ENCODE assay signal across 20 mouse cellular contexts in genomic region chr2:50173730-50174528, GRCm38 (mm10).
DNase-seq lines count a peak whose midpoint lies in the region; ATAC-seq lines count a peak whose summit lies in the region.
"Had no signal": no experiment of that assay in that cellular context is flagged by ENCODE, and none has a peak within 500 bp of the region (broad histone marks: within the 10 kb centered on the region; RNA-seq: fewer than 3 reads in every experiment).

No protein-coding gene starts in this region.

- no peak overlapping the region for H3K9ac ChIP-seq in forebrain, embryonic 14.5 days (ENCODE audit: low read length)
- no peak overlapping the region for H3K9ac ChIP-seq in forebrain, embryonic 16.5 days (replicated peaks; ENCODE audit: low read depth, low read length)
- no peak overlapping the region for H3K9ac ChIP-seq in midbrain, embryonic 13.5 days (replicated peaks)
- no peak overlapping the region for H3K9ac ChIP-seq in midbrain, embryonic 11.5 days (ENCODE audit: low read length)
- no peak overlapping the region for H3K9ac ChIP-seq in forebrain, embryonic 15.5 days (replicated peaks)
- no peak overlapping the region for H3K9ac ChIP-seq in kidney, embryonic 15.5 days
- H3K9ac ChIP-seq: embryonic facial prominence, embryonic 13.5 days; intestine, embryonic 15.5 days had no signal

- no peak overlapping the region for H3K27ac ChIP-seq in forebrain, embryonic 14.5 days (ENCODE audit: low read depth, low read length)
- no peak overlapping the region for H3K27ac ChIP-seq in forebrain, embryonic 16.5 days (ENCODE audit: low read length)
- H3K27ac ChIP-seq in midbrain, embryonic 13.5 days, result no peak overlapping the region
- no peak overlapping the region for H3K27ac ChIP-seq in midbrain, embryonic 11.5 days (ENCODE audit: low read depth, low read length)
- no peak overlapping the region for H3K27ac ChIP-seq in forebrain, embryonic 15.5 days (replicated peaks)
- H3K27ac ChIP-seq in kidney, embryonic 15.5 days, result no peak overlapping the region
- H3K27ac ChIP-seq: embryonic facial prominence, embryonic 13.5 days; intestine, embryonic 15.5 days had no signal

- WGBS in forebrain, embryonic 14.5 days, result 39% methylated on average over 12 of the region's 12 CpGs
- WGBS in forebrain, embryonic 16.5 days, result 40% methylated on average over 12 of the region's 12 CpGs
- WGBS in midbrain, embryonic 13.5 days, result 71% methylated on average over 12 of the region's 12 CpGs
- WGBS in midbrain, embryonic 11.5 days, result 86% methylated on average over 12 of the region's 12 CpGs
- 37% methylated on average over 12 of the region's 12 CpGs for WGBS in forebrain, embryonic 15.5 days
- 83% methylated on average over 12 of the region's 12 CpGs for WGBS in kidney, embryonic 15.5 days

- no peak overlapping the region for H3K4me2 ChIP-seq in forebrain, embryonic 14.5 days (ENCODE audit: low read length)
- no peak overlapping the region for H3K4me2 ChIP-seq in forebrain, embryonic 16.5 days (ENCODE audit: low read length)
- H3K4me2 ChIP-seq in midbrain, embryonic 13.5 days (replicated peaks), result no peak overlapping the region
- H3K4me2 ChIP-seq in midbrain, embryonic 11.5 days, result no peak overlapping the region
- H3K4me2 ChIP-seq in forebrain, embryonic 15.5 days (replicated peaks), result no peak overlapping the region
- no peak overlapping the region for H3K4me2 ChIP-seq in kidney, embryonic 15.5 days
- H3K4me2 ChIP-seq: embryonic facial prominence, embryonic 13.5 days; intestine, embryonic 15.5 days had no signal

- H3K4me3 ChIP-seq in forebrain, embryonic 14.5 days (ENCODE audit: low read depth, low read length), result no peak overlapping the region
- H3K4me3 ChIP-seq in forebrain, embryonic 16.5 days (replicated peaks; ENCODE audit: low read length), result no peak overlapping the region
- H3K4me3 ChIP-seq in midbrain, embryonic 13.5 days (replicated peaks), result no peak overlapping the region
- H3K4me3 ChIP-seq in midbrain, embryonic 11.5 days (ENCODE audit: low read depth, low read length), result no peak overlapping the region
- H3K4me3 ChIP-seq in forebrain, embryonic 15.5 days, result no peak overlapping the region
- no peak overlapping the region for H3K4me3 ChIP-seq in kidney, embryonic 15.5 days (replicated peaks)
- H3K4me3 ChIP-seq: embryonic facial prominence, embryonic 13.5 days; heart, embryonic 10.5 days; intestine, embryonic 15.5 days had no signal

- peak; percentile 69 for ATAC-seq in forebrain, embryonic 14.5 days
- ATAC-seq in forebrain, embryonic 16.5 days, result no peak; the same call in 1 of the 2 replicates
- ATAC-seq in midbrain, embryonic 13.5 days, result peak; percentile 11; the same call in 1 of the 2 replicates
- no peak for ATAC-seq in midbrain, embryonic 11.5 days (ENCODE audit: low FRiP score)
- peak; percentile 61; the same call in 1 of the 2 replicates for ATAC-seq in forebrain, embryonic 15.5 days (replicated peaks)
- ATAC-seq in kidney, embryonic 15.5 days (replicated peaks; ENCODE audit: low FRiP score), result no peak
- ATAC-seq: activated CD4-positive, CD25-positive, alpha-beta regulatory T cell, adult 4 months; intestine, embryonic 15.5 days; Patski had no signal

- H3K36me3 ChIP-seq in forebrain, embryonic 14.5 days (ENCODE audit: control insufficient read depth, insufficient read depth, low read length), result no peaks in the 10 kb centered on the region
- H3K36me3 ChIP-seq in forebrain, embryonic 16.5 days (ENCODE audit: control insufficient read depth, insufficient read depth), result no peaks in the 10 kb centered on the region
- H3K36me3 ChIP-seq in midbrain, embryonic 13.5 days, result no peaks in the 10 kb centered on the region
- no peaks in the 10 kb centered on the region for H3K36me3 ChIP-seq in midbrain, embryonic 11.5 days (ENCODE audit: control insufficient read depth, insufficient read depth, low read length)
- H3K36me3 ChIP-seq in forebrain, embryonic 15.5 days, result no peaks in the 10 kb centered on the region
- no peaks in the 10 kb centered on the region for H3K36me3 ChIP-seq in kidney, embryonic 15.5 days
- H3K36me3 ChIP-seq: embryonic facial prominence, embryonic 13.5 days; intestine, embryonic 15.5 days had no signal

- H3K27me3 ChIP-seq in forebrain, embryonic 14.5 days (replicated peaks; ENCODE audit: control insufficient read depth, insufficient read depth, low read length), result no peaks in the 10 kb centered on the region
- H3K27me3 ChIP-seq in forebrain, embryonic 16.5 days (replicated peaks; ENCODE audit: control insufficient read depth, insufficient read depth, low read length), result no peaks in the 10 kb centered on the region
- H3K27me3 ChIP-seq in midbrain, embryonic 13.5 days, result no peaks in the 10 kb centered on the region
- no peaks in the 10 kb centered on the region for H3K27me3 ChIP-seq in midbrain, embryonic 11.5 days (ENCODE audit: control insufficient read depth, insufficient read depth, low read length)
- H3K27me3 ChIP-seq in forebrain, embryonic 15.5 days, result no peaks in the 10 kb centered on the region
- H3K27me3 ChIP-seq in kidney, embryonic 15.5 days, result no peaks in the 10 kb centered on the region
- H3K27me3 ChIP-seq: CH12.LX; embryonic facial prominence, embryonic 13.5 days; intestine, embryonic 15.5 days; Patski had no signal

- DNase-seq in forebrain, embryonic 14.5 days (ENCODE audit: low spot score), result peak; percentile 32
- DNase-seq in midbrain, embryonic 11.5 days (ENCODE audit: low spot score, missing footprints), result no peak
- DNase-seq: adrenal gland, postnatal 14 days; cerebellum, adult 18-20 months; cerebellum, adult 9-11 months; cerebellum, postnatal 36 days; gastrocnemius, postnatal 10 days; heart, adult 18-20 months; heart, postnatal 10 days; heart, postnatal 4 days had no signal

- H3K9me3 ChIP-seq in forebrain, embryonic 14.5 days (replicated peaks; ENCODE audit: control insufficient read depth, low read length), result no peaks in the 10 kb centered on the region
- H3K9me3 ChIP-seq in forebrain, embryonic 16.5 days (ENCODE audit: control insufficient read depth, low read length), result no peaks in the 10 kb centered on the region
- H3K9me3 ChIP-seq in midbrain, embryonic 13.5 days, result no peaks in the 10 kb centered on the region
- no peaks in the 10 kb centered on the region for H3K9me3 ChIP-seq in midbrain, embryonic 11.5 days (ENCODE audit: control insufficient read depth, low read length)
- H3K9me3 ChIP-seq in forebrain, embryonic 15.5 days, result no peaks in the 10 kb centered on the region
- H3K9me3 ChIP-seq in kidney, embryonic 15.5 days (replicated peaks), result no peaks in the 10 kb centered on the region
- H3K9me3 ChIP-seq: embryonic facial prominence, embryonic 13.5 days; heart, embryonic 10.5 days; intestine, embryonic 15.5 days had no signal

- no peaks in the 10 kb centered on the region; the same call in 1 of the 2 replicates for H3K4me1 ChIP-seq in forebrain, embryonic 14.5 days (ENCODE audit: control insufficient read depth, insufficient read depth, low read length)
- H3K4me1 ChIP-seq in forebrain, embryonic 16.5 days (replicated peaks; ENCODE audit: control insufficient read depth, insufficient read depth, low read length), result no peaks in the 10 kb centered on the region; the same call in 1 of the 2 replicates
- peaks cover 10% of the 10 kb centered on the region for H3K4me1 ChIP-seq in midbrain, embryonic 13.5 days (replicated peaks)
- 0 out of 2 replicates have a peak, but pooled peaks cover 3% of the 10 kb centered on the region for H3K4me1 ChIP-seq in midbrain, embryonic 11.5 days (ENCODE audit: control insufficient read depth, insufficient read depth, low read length)
- peaks cover 6% of the 10 kb centered on the region; the same call in 1 of the 2 replicates for H3K4me1 ChIP-seq in forebrain, embryonic 15.5 days
- peaks cover 23% of the 10 kb centered on the region for H3K4me1 ChIP-seq in kidney, embryonic 15.5 days

Comparison
In these comparisons a context has a peak if more than half of its experiments do, and no peak if none do; other contexts are left out.
1. ATAC-seq: peak in forebrain, embryonic 14.5 days (single experiment), midbrain, embryonic 13.5 days (single experiment) and forebrain, embryonic 15.5 days (single experiment); none in forebrain, embryonic 16.5 days (single experiment), midbrain, embryonic 11.5 days (single experiment) and kidney, embryonic 15.5 days (single experiment).